Mouse (Mus musculus): Measurements from ENCODE around the gene Acads.
"Not testable (repeated sequence)": the region's sequence is repeated elsewhere in the genome, so short reads cannot be mapped to it uniquely, and the experiment has no call there.

Acads gene

GRCm38 (mm10) chr5:115117467-115117866, 1.7 kb downstream of the Acads start:
- no peak for DNase-seq

- DNase-seq: no peak
Measured at GRCm38 (mm10) chr5:115116426-115116825, 2.7 kb downstream of the Acads start.

- no peak for DNase-seq
Measured at GRCm38 (mm10) chr5:115114501-115114900, 4.6 kb downstream of the Acads start.

- no peak for DNase-seq
Measured at GRCm38 (mm10) chr5:115113244-115113643, 5.9 kb downstream of the Acads start.

GRCm38 (mm10) chr5:115111156-115111555, 8.0 kb downstream of the Acads start:
- DNase-seq: no peak

- not testable (repeated sequence) for DNase-seq
Measured at GRCm38 (mm10) chr5:115103253-115103652, 15.9 kb downstream of the Acads start.

- no peak for DNase-seq
Measured at GRCm38 (mm10) chr5:115102231-115102630, 16.9 kb downstream of the Acads start.

GRCm38 (mm10) chr5:115100473-115100872, 18.7 kb downstream of the Acads start:
- DNase-seq: no peak

GRCm38 (mm10) chr5:115099991-115100390, 19.2 kb downstream of the Acads start:
- no peak for DNase-seq

GRCm38 (mm10) chr5:115099530-115099929, 19.6 kb downstream of the Acads start:
- DNase-seq: no peak

GRCm38 (mm10) chr5:115098195-115098594, 21.0 kb downstream of the Acads start, which contains the start of gene Gm10401:
TSS of gene Gm10401 (minus strand) at chr5:115098295.
- no peak for DNase-seq

GRCm38 (mm10) chr5:115091776-115092175, 27.4 kb downstream of the Acads start:
- DNase-seq: no peak

- DNase-seq: no peak
Measured at GRCm38 (mm10) chr5:115091015-115091414, 28.1 kb downstream of the Acads start.

- DNase-seq: no peak
Measured at GRCm38 (mm10) chr5:115089592-115090268, 29.4 kb downstream of the Acads start.

- no peak for DNase-seq
Measured at GRCm38 (mm10) chr5:115085675-115086074, 33.5 kb downstream of the Acads start.

- no peak for DNase-seq
Measured at GRCm38 (mm10) chr5:115083492-115083891, 35.7 kb downstream of the Acads start.

- DNase-seq: no peak
Measured at GRCm38 (mm10) chr5:115081636-115082035, 37.5 kb downstream of the Acads start.

GRCm38 (mm10) chr5:115076144-115076901, 42.8 kb downstream of the Acads start:
- DNase-seq: peak; percentile 80 to 87

GRCm38 (mm10) chr5:115074749-115075148, 44.4 kb downstream of the Acads start:
- no peak for DNase-seq

- DNase-seq: not testable (repeated sequence)
Measured at GRCm38 (mm10) chr5:115073306-115073705, 45.8 kb downstream of the Acads start.

- DNase-seq: peak in 1 of 2 experiments; percentile 30
Measured at GRCm38 (mm10) chr5:115072143-115072542, 47.0 kb downstream of the Acads start.

GRCm38 (mm10) chr5:115071096-115071901, 47.8 kb downstream of the Acads start:
- DNase-seq: peak; percentile 28 to 31

- no peak for DNase-seq
Measured at GRCm38 (mm10) chr5:115070457-115070856, 48.7 kb downstream of the Acads start.

Data from cerebellum, postnatal 14 days (tissue).